Mouse (Mus musculus) kidney, adult 11 months (tissue): ENCODE data around the gene Arhgef17.

Source experiments
- DNase-seq: peaks from one replicate; pipeline ENCODE4 v3.0.0; 2022

The Arhgef17 gene

DNA sequence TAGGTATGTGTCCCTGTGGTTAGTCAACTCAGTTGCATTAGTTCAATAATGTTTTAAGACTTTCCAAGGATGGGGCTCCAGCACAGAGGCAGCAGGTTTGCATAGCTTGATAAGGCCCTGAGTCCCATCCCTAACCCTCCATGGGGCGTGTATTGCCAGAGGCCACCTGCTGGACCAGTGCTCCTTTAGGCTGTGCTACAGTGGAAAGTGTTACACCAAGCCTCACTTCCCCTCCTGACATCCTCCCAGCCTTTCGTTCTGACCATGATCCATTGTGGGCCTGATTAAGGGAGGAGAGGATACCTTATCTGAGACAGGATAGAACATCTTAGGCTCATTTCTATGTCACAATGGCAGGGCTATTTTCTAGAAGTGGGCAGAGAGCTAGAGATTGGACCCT is 88.0 kb downstream of the Arhgef17 start:
- no peak for DNase-seq

DNA sequence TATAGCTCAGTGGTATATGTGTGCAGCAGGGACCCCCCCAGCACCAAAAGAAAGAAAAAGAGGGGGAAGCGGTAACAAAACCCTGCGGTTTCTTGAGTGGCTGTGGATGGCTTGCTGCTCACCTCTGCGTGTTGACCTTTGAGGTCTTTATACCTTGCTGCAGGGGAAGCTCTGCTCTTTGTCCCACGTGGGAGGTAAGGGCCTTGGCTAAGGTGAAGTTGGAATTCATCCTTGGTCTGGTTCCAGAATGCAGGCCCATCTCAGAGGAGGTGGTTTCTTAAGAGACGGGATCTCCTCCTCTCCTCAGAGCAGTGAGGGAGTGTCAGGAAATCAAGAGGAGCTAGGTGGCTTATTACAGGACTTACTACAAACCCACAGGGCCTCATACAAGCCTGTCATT is 89.7 kb downstream of the Arhgef17 start:
- DNase-seq: peak; percentile 45

DNA sequence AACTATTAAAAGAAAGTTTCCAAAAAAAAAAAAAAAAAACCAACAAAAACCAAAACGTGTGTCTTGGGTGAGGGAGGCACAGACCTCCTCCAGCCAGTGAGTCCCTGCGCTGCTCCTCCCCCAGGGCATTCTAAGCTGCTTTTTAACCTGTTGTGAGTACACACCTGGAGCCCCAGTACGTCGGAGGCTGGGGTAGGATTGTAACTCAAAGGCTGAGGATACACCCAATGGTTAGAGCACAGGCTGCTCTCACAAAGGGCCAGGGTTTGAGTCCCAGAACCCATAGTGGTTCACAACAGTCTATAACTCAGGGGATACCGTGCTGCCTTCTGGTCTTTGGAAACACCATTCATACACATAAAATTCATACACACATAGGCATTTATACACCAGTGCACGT is 90.3 kb downstream of the Arhgef17 start:
- no peak for DNase-seq

DNA sequence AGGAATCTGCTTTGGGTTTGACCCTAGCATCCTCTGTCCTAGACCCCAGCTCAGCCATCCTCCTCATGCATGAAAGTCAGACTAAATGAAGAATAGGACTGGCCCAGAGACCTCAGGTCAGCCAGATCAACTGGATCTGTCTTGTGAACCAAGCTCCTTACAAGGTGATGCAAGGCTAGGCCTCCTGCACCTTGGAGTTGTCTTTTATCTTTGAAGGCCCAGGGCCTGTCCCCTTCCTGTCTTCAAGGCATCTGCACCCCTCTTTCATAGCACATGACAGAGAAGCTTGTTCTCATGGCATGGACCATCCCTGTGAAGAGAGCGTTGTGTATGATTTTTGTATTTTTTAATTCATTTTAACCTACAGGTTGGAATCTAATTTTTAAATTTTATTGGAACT is 91.0 kb downstream of the Arhgef17 start:
- DNase-seq: no peak

DNA sequence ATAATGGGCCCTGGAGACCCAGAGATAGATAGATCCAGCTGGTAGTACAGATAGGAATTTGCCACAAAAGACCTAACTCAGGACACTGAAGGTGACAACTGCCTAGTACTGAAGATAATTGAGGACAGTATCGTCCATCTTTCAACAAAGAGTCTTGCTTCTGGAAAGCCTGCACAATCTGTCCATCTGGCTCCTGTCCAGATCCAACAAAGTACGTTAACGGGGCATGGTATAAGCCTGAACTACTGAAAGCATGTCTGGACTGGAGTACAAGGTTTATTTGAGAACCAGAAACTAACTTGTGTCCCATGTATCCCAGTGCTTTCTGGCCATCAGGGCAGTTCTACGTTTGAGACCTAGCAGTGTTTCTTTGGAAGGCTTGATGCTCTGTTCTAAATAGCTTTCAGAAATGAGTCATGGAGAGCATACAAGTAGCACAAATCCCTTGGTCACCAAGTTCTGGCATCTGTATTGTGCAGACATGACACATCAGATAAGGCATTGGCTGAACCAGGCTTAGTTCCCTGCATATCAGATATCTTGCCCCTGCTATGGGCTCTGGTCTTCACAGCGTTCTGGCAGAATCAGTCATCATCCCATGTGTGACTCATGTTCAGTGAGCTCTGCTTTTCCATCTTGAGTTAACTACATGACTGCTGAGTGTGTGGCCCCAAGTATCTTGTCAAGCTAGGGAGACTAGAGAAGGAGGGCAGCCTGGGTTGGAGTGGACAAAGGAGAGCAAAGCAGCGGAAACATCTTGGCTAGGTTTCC is 92.1 kb downstream of the Arhgef17 start:
- no peak for DNase-seq

DNA sequence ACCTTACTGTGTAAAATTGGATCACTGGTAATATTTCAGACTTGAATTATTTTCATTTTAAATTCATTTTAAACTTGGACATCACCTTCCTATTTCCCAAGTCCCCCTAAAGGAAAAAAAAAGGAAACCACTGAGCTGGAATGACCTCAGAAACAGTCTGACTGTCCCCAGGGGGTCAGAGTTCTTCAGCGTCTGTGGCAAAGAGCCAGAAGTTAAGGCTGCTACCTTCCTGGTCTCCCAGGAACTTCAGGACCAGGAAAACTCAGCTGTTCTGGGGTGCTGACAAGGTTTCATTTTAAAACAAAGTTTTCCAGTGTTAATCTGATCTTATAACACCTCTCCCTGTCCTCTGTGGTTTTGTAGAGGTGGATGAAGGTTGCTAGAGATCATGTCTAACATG is 94.2 kb downstream of the Arhgef17 start:
- DNase-seq: peak; percentile 38

DNA sequence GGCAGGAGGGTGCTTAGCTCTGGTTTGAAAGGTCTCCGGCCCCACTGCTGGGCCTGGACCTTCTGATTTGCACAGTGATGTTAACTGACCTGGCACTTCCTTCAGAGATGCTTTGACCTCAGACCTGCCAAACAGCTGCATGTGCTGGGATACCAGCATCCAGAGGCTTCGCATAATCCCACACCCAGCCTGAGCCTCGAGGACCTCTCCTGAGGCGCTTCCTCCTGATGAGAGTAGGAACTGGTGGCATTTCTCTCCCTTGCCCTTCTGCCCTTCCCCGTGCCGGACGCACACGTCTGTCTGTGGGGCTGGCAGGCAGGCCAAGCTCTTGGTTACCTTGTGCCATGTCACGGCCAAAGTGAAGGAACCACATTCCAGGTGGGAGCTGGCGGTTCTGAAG is 95.2 kb downstream of the Arhgef17 start:
- no peak for DNase-seq

DNA sequence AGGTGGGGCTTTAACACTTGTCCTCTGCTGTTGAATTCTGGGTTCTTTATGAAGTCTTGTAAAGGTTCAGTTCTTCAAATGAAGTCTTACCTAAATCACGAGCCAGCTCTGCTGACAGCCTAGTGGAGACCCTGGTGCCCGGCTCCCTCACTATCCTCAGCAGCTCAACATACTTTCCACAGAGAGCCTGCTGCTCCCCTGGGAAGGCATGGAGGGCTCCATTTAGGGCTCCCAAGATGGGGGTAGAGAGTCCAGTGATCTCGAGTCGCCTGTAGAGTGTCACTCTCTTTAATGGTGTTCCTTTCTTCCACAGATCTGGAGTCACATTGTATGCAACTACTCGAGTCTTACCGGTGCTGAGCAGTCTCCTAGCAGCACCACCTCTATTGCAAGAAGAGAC is 96.2 kb downstream of the Arhgef17 start:
- no peak for DNase-seq

DNA sequence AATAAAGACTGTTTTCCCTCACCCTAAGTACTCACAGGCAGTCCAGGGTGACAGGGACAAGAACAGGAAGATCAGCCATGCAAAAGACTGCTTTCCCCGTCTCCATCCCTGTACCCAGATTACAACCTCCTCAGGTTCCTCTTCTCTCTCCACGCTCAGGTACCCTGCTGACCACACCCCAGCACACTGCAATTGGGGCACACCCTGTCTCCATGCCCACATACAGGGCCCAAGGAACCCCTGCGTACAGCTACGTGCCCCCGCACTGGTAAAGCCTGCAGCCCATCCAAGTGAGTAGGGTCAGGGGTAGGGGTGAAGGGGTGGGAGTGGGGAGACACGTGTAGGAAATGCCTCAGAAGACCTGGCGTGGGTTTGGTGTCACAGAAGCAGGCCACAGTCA is 96.7 kb downstream of the Arhgef17 start:
- DNase-seq: no peak

DNA sequence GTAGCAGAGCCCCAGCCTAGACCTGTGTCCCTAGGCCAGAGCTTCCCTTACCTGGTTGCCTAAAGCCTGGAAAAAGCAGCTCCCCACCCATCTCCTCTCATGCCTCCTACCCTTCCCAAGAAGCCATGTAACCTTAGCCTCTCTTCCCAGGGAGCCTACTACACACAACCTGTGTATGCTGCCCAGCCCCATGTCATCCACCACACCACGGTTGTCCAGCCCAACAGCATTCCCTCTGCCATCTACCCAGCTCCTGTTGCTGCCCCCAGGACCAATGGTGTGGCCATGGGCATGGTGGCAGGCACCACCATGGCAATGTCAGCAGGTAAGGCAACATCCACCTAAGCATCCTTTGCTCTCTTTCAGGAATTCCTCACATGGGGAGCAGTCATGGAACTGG is 98.0 kb downstream of the Arhgef17 start:
- no peak for DNase-seq

DNA sequence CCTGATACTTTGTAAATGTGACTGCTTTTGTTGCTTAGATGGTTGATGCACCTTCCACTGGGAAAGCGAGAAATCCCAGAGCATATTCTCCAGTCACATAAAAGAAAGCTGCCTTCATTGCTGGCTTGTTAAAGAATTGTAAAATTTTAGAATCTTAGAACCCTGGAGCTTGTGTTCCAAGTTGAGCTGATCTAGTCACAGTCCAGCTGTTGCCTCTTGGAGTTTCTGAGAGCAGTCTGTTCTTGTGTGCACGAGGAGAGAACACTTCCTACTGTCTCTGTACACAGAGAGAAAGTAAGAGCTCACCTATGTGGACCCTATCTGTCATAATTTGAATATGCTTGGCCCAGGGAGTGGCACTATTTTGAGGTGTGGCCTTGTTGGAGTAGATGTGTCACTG is 103.4 kb downstream of the Arhgef17 start:
- no peak for DNase-seq

DNA sequence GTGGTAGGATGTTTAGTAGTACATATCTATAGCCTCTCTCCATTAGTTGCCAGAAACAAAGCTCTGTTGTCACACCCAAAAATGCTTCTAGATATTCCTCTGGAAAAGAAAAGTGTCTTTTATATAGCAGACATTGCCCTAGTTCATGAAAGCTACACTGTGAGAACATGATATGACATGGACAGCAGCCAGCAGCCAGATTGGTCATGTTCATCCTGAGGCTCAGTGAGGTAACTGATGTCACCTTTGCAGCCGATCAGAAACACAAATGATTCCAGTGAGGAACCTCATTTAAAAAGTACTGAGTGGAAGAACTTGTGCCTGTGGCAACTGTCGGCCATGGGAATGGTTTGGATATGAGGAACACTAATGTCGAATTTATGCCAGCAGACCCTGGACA is 107.2 kb downstream of the Arhgef17 start:
- no peak for DNase-seq
